In genomic region chr2:167529935-167530513, GRCm38 (mm10) we compare ENCODE assay signal across 27 mouse cellular contexts. TPM values are rescaled to one million over a fixed set of nuclear protein-coding genes. Genes with fewer than 3 reads are reported as not detected.
DNase-seq lines count a peak whose midpoint lies in the region; ATAC-seq and TF ChIP-seq lines count a peak whose summit lies in the region.
"Had no signal": no experiment of that assay in that cellular context is flagged by ENCODE, and none has a peak within 500 bp of the region (broad histone marks: within the 10 kb centered on the region; RNA-seq: fewer than 3 reads in every experiment).

No protein-coding gene starts in this region.

- H3K4me1 ChIP-seq in forebrain, embryonic 12.5 days: peaks cover 10% of the 10 kb centered on the region; the same call in 1 of the 2 replicates
- H3K4me1 ChIP-seq in forebrain, postnatal 0 days (ENCODE audit: insufficient read depth): no peaks in the 10 kb centered on the region
- H3K4me1 ChIP-seq in hindbrain, embryonic 11.5 days (replicated peaks; ENCODE audit: control insufficient read depth, insufficient read depth, low read length): 0 out of 2 replicates have a peak, but pooled peaks cover 2% of the 10 kb centered on the region
- peaks cover 11% of the 10 kb centered on the region for H3K4me1 ChIP-seq in hindbrain, embryonic 12.5 days
- H3K4me1 ChIP-seq in midbrain, embryonic 13.5 days (replicated peaks): peaks cover 6% of the 10 kb centered on the region; the same call in 1 of the 2 replicates
- no peaks in the 10 kb centered on the region for H3K4me1 ChIP-seq in midbrain, postnatal 0 days (ENCODE audit: insufficient read depth, low read length)
- H3K4me1 ChIP-seq: heart, embryonic 12.5 days; limb, embryonic 13.5 days; stomach, embryonic 15.5 days had no signal

- no peak for DNase-seq in forebrain, postnatal 0 days
- DNase-seq in hindbrain, embryonic 11.5 days (ENCODE audit: low spot score): peak; percentile 25
- no peak for DNase-seq in midbrain, postnatal 0 days (ENCODE audit: low spot score)
- DNase-seq in R1 (ENCODE audit: low read depth, low spot score) (peak; percentile 64), adipocyte (ENCODE audit: low spot score) (no peak)
- DNase-seq: adrenal gland, postnatal 10 days; cerebellum, adult 8-10 months; cerebellum, postnatal 36 days; gastrocnemius, postnatal 25 days; heart, adult 2 months; kidney, adult 18-20 months; kidney, postnatal 36 days; retina, postnatal 1 day; right cerebral cortex, postnatal 14 days had no signal

- H3K4me3 ChIP-seq in forebrain, embryonic 12.5 days (replicated peaks): no peak overlapping the region
- no peak overlapping the region for H3K4me3 ChIP-seq in forebrain, postnatal 0 days (ENCODE audit: low read depth, low read length)
- no peak overlapping the region for H3K4me3 ChIP-seq in hindbrain, embryonic 11.5 days (ENCODE audit: low read depth, low read length)
- no peak overlapping the region for H3K4me3 ChIP-seq in hindbrain, embryonic 12.5 days
- no peak overlapping the region for H3K4me3 ChIP-seq in midbrain, embryonic 13.5 days (replicated peaks)
- no peak overlapping the region for H3K4me3 ChIP-seq in midbrain, postnatal 0 days (ENCODE audit: low read depth, low read length)
- H3K4me3 ChIP-seq: heart, adult 2 months; heart, embryonic 12.5 days; kidney, embryonic 15.5 days; limb, embryonic 13.5 days; lung, embryonic 15.5 days; midbrain, embryonic 12.5 days; stomach, embryonic 15.5 days had no signal

- no peaks in the 10 kb centered on the region for H3K9me3 ChIP-seq in forebrain, embryonic 12.5 days
- H3K9me3 ChIP-seq in forebrain, postnatal 0 days (ENCODE audit: low read length): no peaks in the 10 kb centered on the region
- no peaks in the 10 kb centered on the region for H3K9me3 ChIP-seq in hindbrain, embryonic 11.5 days (ENCODE audit: control insufficient read depth, low read length)
- no peaks in the 10 kb centered on the region for H3K9me3 ChIP-seq in hindbrain, embryonic 12.5 days (replicated peaks)
- no peaks in the 10 kb centered on the region for H3K9me3 ChIP-seq in midbrain, embryonic 13.5 days
- H3K9me3 ChIP-seq in midbrain, postnatal 0 days (ENCODE audit: low read length): no peaks in the 10 kb centered on the region
- H3K9me3 ChIP-seq: heart, embryonic 12.5 days; kidney, embryonic 15.5 days; limb, embryonic 13.5 days; lung, embryonic 15.5 days; midbrain, embryonic 12.5 days; stomach, embryonic 15.5 days had no signal

- no peak for ATAC-seq in forebrain, embryonic 12.5 days (ENCODE audit: low FRiP score)
- ATAC-seq in forebrain, postnatal 0 days: no peak
- ATAC-seq in hindbrain, embryonic 11.5 days (ENCODE audit: low FRiP score): peak; percentile 45; the same call in 1 of the 2 replicates
- no peak for ATAC-seq in hindbrain, embryonic 12.5 days (ENCODE audit: low FRiP score)
- ATAC-seq in midbrain, embryonic 13.5 days: no peak
- no peak for ATAC-seq in midbrain, postnatal 0 days (ENCODE audit: low FRiP score)
- ATAC-seq: forebrain, embryonic 16.5 days; inflammation-experienced regulatory T-cells, adult 6 months had no signal

- H3K27me3 ChIP-seq in forebrain, embryonic 12.5 days: peaks cover 16% of the 10 kb centered on the region; the same call in 1 of the 2 replicates
- H3K27me3 ChIP-seq in forebrain, postnatal 0 days (ENCODE audit: insufficient read depth, low read length): no peaks in the 10 kb centered on the region
- peaks cover under 1% of the 10 kb centered on the region; the same call in 1 of the 2 replicates for H3K27me3 ChIP-seq in hindbrain, embryonic 11.5 days (ENCODE audit: control insufficient read depth, insufficient read depth, low read length)
- peaks cover 1% of the 10 kb centered on the region; the same call in 1 of the 2 replicates for H3K27me3 ChIP-seq in hindbrain, embryonic 12.5 days
- H3K27me3 ChIP-seq in midbrain, embryonic 13.5 days: peaks cover 7% of the 10 kb centered on the region
- H3K27me3 ChIP-seq in midbrain, postnatal 0 days (ENCODE audit: insufficient read depth, low read length): no peaks in the 10 kb centered on the region
- H3K27me3 ChIP-seq: limb, embryonic 13.5 days; lung, embryonic 15.5 days; stomach, embryonic 15.5 days had no signal

- no peaks in the 10 kb centered on the region for H3K36me3 ChIP-seq in forebrain, embryonic 12.5 days (replicated peaks)
- no peaks in the 10 kb centered on the region for H3K36me3 ChIP-seq in forebrain, postnatal 0 days (ENCODE audit: insufficient read depth)
- no peaks in the 10 kb centered on the region for H3K36me3 ChIP-seq in hindbrain, embryonic 11.5 days (ENCODE audit: control insufficient read depth, insufficient read depth, low read length)
- no peaks in the 10 kb centered on the region for H3K36me3 ChIP-seq in hindbrain, embryonic 12.5 days
- H3K36me3 ChIP-seq in midbrain, embryonic 13.5 days: no peaks in the 10 kb centered on the region
- no peaks in the 10 kb centered on the region for H3K36me3 ChIP-seq in midbrain, postnatal 0 days (ENCODE audit: insufficient read depth, low read length)
- H3K36me3 ChIP-seq: heart, embryonic 12.5 days; kidney, embryonic 15.5 days; limb, embryonic 13.5 days; lung, embryonic 15.5 days; midbrain, embryonic 12.5 days; stomach, embryonic 15.5 days had no signal

- TF ChIP-seq CTCF in forebrain, postnatal 0 days (IDR thresholded peaks at IDR 0.05; ENCODE audit: low read depth): no peak
- no peak for TF ChIP-seq CTCF in midbrain, postnatal 0 days (IDR thresholded peaks at IDR 0.05)

- WGBS in forebrain, embryonic 12.5 days: 24% methylated on average over 5 of the region's 5 CpGs
- WGBS in forebrain, postnatal 0 days: 34% methylated on average over 5 of the region's 5 CpGs
- 18% methylated on average over 5 of the region's 5 CpGs for WGBS in hindbrain, embryonic 11.5 days
- WGBS in hindbrain, embryonic 12.5 days: 20% methylated on average over 5 of the region's 5 CpGs
- 17% methylated on average over 5 of the region's 5 CpGs for WGBS in midbrain, embryonic 13.5 days
- 34% methylated on average over 5 of the region's 5 CpGs for WGBS in midbrain, postnatal 0 days

- H3K27ac ChIP-seq in forebrain, embryonic 12.5 days: no peak overlapping the region
- H3K27ac ChIP-seq in forebrain, postnatal 0 days (ENCODE audit: low read depth, low read length): no peak overlapping the region
- H3K27ac ChIP-seq in hindbrain, embryonic 11.5 days (ENCODE audit: low read depth, low read length): no peak overlapping the region
- H3K27ac ChIP-seq in hindbrain, embryonic 12.5 days: no peak overlapping the region
- H3K27ac ChIP-seq in midbrain, embryonic 13.5 days: no peak overlapping the region
- H3K27ac ChIP-seq in midbrain, postnatal 0 days (ENCODE audit: low read depth, low read length): no peak overlapping the region
- H3K27ac ChIP-seq: heart, adult 2 months; kidney, embryonic 15.5 days; limb, embryonic 13.5 days; lung, embryonic 15.5 days; midbrain, embryonic 12.5 days; stomach, embryonic 15.5 days had no signal

- H3K4me2 ChIP-seq in forebrain, embryonic 12.5 days: no peak overlapping the region
- H3K4me2 ChIP-seq in forebrain, postnatal 0 days (ENCODE audit: low read depth): no peak overlapping the region
- H3K4me2 ChIP-seq in hindbrain, embryonic 11.5 days (replicated peaks; ENCODE audit: low read depth, low read length): no peak overlapping the region
- H3K4me2 ChIP-seq in hindbrain, embryonic 12.5 days (replicated peaks): no peak overlapping the region
- no peak overlapping the region for H3K4me2 ChIP-seq in midbrain, embryonic 13.5 days (replicated peaks)
- H3K4me2 ChIP-seq in midbrain, postnatal 0 days (ENCODE audit: low read depth, low read length, poor library complexity, severe bottlenecking): no peak overlapping the region
- H3K4me2 ChIP-seq: heart, embryonic 12.5 days; kidney, embryonic 15.5 days; limb, embryonic 13.5 days; liver, embryonic 11.5 days; lung, embryonic 15.5 days; midbrain, embryonic 12.5 days; stomach, embryonic 15.5 days had no signal

- H3K9ac ChIP-seq in forebrain, embryonic 12.5 days: peak overlapping the region; percentile 21; the same call in 1 of the 2 replicates
- no peak overlapping the region for H3K9ac ChIP-seq in forebrain, postnatal 0 days
- H3K9ac ChIP-seq in hindbrain, embryonic 11.5 days (ENCODE audit: low read depth, low read length): no peak overlapping the region
- H3K9ac ChIP-seq in hindbrain, embryonic 12.5 days: no peak overlapping the region
- H3K9ac ChIP-seq in midbrain, embryonic 13.5 days (replicated peaks): 0 out of 2 replicates have a peak overlapping the region, but pooled peaks have one; percentile 4
- H3K9ac ChIP-seq in midbrain, postnatal 0 days (replicated peaks; ENCODE audit: low read length, poor library complexity, severe bottlenecking): no peak overlapping the region
- H3K9ac ChIP-seq: heart, embryonic 12.5 days; kidney, embryonic 15.5 days; limb, embryonic 13.5 days; lung, embryonic 15.5 days; midbrain, embryonic 12.5 days; stomach, embryonic 15.5 days had no signal

RNA-seq across cellular contexts. Expression of gene Snai1, which starts 8.0 kb away (rescaled TPM):
- polyA plus RNA-seq in forebrain, embryonic 12.5 days (2016; fragmentation: Nextera tagmentation; extraction: Ambion mirVana): 11.8 and 14.6 TPM in 2 replicates
- total RNA-seq in forebrain, postnatal 0 days (2014; rRNA removed): 1.3 and 1.4 TPM in 2 replicates
- polyA plus RNA-seq in forebrain, postnatal 0 days (2015; fragmentation: Nextera tagmentation; extraction: Ambion mirVana): 3.3 and 4.4 TPM in 2 replicates
- 27.6 and 29.5 TPM in 2 replicates for polyA plus RNA-seq in hindbrain, embryonic 11.5 days (2014; fragmentation: Nextera tagmentation; extraction: Ambion mirVana)
- polyA plus RNA-seq in hindbrain, embryonic 12.5 days (2016; fragmentation: Nextera tagmentation; extraction: Ambion mirVana): 30.1 and 39.0 TPM in 2 replicates
- polyA plus RNA-seq in midbrain, embryonic 13.5 days (2015; fragmentation: Nextera tagmentation; extraction: Ambion mirVana): 5.4 and 5.8 TPM in 2 replicates
- 0.28 and 0.71 TPM in 2 replicates for total RNA-seq in midbrain, postnatal 0 days (2014; rRNA removed)
- 3.8 and 5.1 TPM in 2 replicates for polyA plus RNA-seq in midbrain, postnatal 0 days (2015; fragmentation: Nextera tagmentation; extraction: Ambion mirVana)
- total RNA-seq: hematopoietic stem cell, adult 5-6 weeks had no signal
- polyA plus RNA-seq: inflammation-experienced regulatory T-cells, adult 6 months had no signal

RNA-seq across cellular contexts. Expression of gene Spata2, which starts 37.3 kb away (rescaled TPM):
- polyA plus RNA-seq in forebrain, embryonic 12.5 days (2016; fragmentation: Nextera tagmentation; extraction: Ambion mirVana): 19.6 and 23.0 TPM in 2 replicates
- total RNA-seq in forebrain, postnatal 0 days (2014; rRNA removed): 26.9 and 28.9 TPM in 2 replicates
- 31.8 and 36.6 TPM in 2 replicates for polyA plus RNA-seq in forebrain, postnatal 0 days (2015; fragmentation: Nextera tagmentation; extraction: Ambion mirVana)
- polyA plus RNA-seq in hindbrain, embryonic 11.5 days (2014; fragmentation: Nextera tagmentation; extraction: Ambion mirVana): 13.5 and 15.0 TPM in 2 replicates
- polyA plus RNA-seq in hindbrain, embryonic 12.5 days (2016; fragmentation: Nextera tagmentation; extraction: Ambion mirVana): 20.8 and 25.3 TPM in 2 replicates
- 25.1 and 30.2 TPM in 2 replicates for polyA plus RNA-seq in midbrain, embryonic 13.5 days (2015; fragmentation: Nextera tagmentation; extraction: Ambion mirVana)
- total RNA-seq in midbrain, postnatal 0 days (2014; rRNA removed): 39.2 and 41.5 TPM in 2 replicates
- polyA plus RNA-seq in midbrain, postnatal 0 days (2015; fragmentation: Nextera tagmentation; extraction: Ambion mirVana): 27.6 and 29.9 TPM in 2 replicates

RNA-seq across cellular contexts. Expression of gene Rnf114, which starts 37.6 kb away (rescaled TPM):
- polyA plus RNA-seq in forebrain, embryonic 12.5 days (2016; fragmentation: Nextera tagmentation; extraction: Ambion mirVana): 126 and 129 TPM in 2 replicates
- 66.1 and 79.5 TPM in 2 replicates for total RNA-seq in forebrain, postnatal 0 days (2014; rRNA removed)
- polyA plus RNA-seq in forebrain, postnatal 0 days (2015; fragmentation: Nextera tagmentation; extraction: Ambion mirVana): 84.5 and 88.6 TPM in 2 replicates
- polyA plus RNA-seq in hindbrain, embryonic 11.5 days (2014; fragmentation: Nextera tagmentation; extraction: Ambion mirVana): 120 and 140 TPM in 2 replicates
- polyA plus RNA-seq in hindbrain, embryonic 12.5 days (2016; fragmentation: Nextera tagmentation; extraction: Ambion mirVana): 120 TPM in 2 replicates
- 154 and 165 TPM in 2 replicates for polyA plus RNA-seq in midbrain, embryonic 13.5 days (2015; fragmentation: Nextera tagmentation; extraction: Ambion mirVana)
- 78.2 and 83.4 TPM in 2 replicates for total RNA-seq in midbrain, postnatal 0 days (2014; rRNA removed)
- polyA plus RNA-seq in midbrain, postnatal 0 days (2015; fragmentation: Nextera tagmentation; extraction: Ambion mirVana): 84.2 and 84.9 TPM in 2 replicates

Comparison
In these comparisons a context has a peak if more than half of its experiments do, and no peak if none do; other contexts are left out.
1. H3K9ac ChIP-seq: peak in forebrain, embryonic 12.5 days (single experiment) and midbrain, embryonic 13.5 days (single experiment); none in forebrain, postnatal 0 days (single experiment), hindbrain, embryonic 11.5 days (single experiment), hindbrain, embryonic 12.5 days (single experiment) and midbrain, postnatal 0 days (single experiment).
2. DNase-seq: peak in hindbrain, embryonic 11.5 days (single experiment) and R1 (single experiment); none in forebrain, postnatal 0 days (single experiment), midbrain, postnatal 0 days (single experiment) and adipocyte (single experiment).